Mouse (Mus musculus) limb, embryonic 14.5 days (tissue): ENCODE measurements around the gene Zfp90. TPM values are rescaled to one million over a fixed set of nuclear protein-coding genes. Genes with fewer than 3 reads are reported as not detected.
A peak's percentile ranks its signal among the peaks of the same experiment; 100 is the strongest.
"Not testable (repeated sequence)": the region's sequence is repeated elsewhere in the genome, so short reads cannot be mapped to it uniquely, and the experiment has no call there.

Experiments
- ATAC-seq: fragments of 200-750 bp; cut with Nextera tagmentation; 2 replicates; pipeline ENCODE4 v1.8.0; 2017; ENCODE audit warnings: low read depth, moderate number of reproducible peaks, moderate TSS enrichment; ENCODE audit not compliant: low FRiP score
- DNase-seq: peaks from one replicate; pipeline ENCODE4 v3.0.0-alpha.2; 2015; ENCODE audit warnings: low spot score
- H3K27ac ChIP-seq: fragments of 300-500 bp; sonication (generic); replicated peaks from 2 replicates; pipeline ENCODE4 v1.5.1; 2014; ENCODE audit warnings: low read depth, mild to moderate bottlenecking, low read length, moderate library complexity, mixed read lengths
- H3K27me3 ChIP-seq: fragments of 300-500 bp; sonication (generic); 2 replicates; pipeline ENCODE4 v1.6.1; 2014; ENCODE audit warnings: low read length, mixed read lengths; ENCODE audit not compliant: control insufficient read depth, insufficient read depth
- H3K36me3 ChIP-seq: fragments of 300-500 bp; sonication (generic); 2 replicates; pipeline ENCODE4 v1.6.1; 2014; ENCODE audit warnings: mild to moderate bottlenecking, low read length, moderate library complexity, mixed read lengths; ENCODE audit not compliant: control insufficient read depth, insufficient read depth
- H3K4me1 ChIP-seq: fragments of 300-500 bp; sonication (generic); 2 replicates; pipeline ENCODE4 v1.6.1; 2014; ENCODE audit warnings: antibody characterized with exemption, low read length, mixed read lengths; ENCODE audit not compliant: control insufficient read depth, insufficient read depth
- H3K4me2 ChIP-seq: fragments of 300-500 bp; sonication (generic); replicated peaks from 2 replicates; pipeline ENCODE4 v1.6.1; 2014; ENCODE audit warnings: low read depth, mild to moderate bottlenecking, low read length, moderate library complexity; ENCODE audit not compliant: severe bottlenecking
- H3K4me3 ChIP-seq: fragments of 300-500 bp; sonication (generic); replicated peaks from 2 replicates; pipeline ENCODE4 v1.5.1; 2014; ENCODE audit warnings: low read length
- H3K9ac ChIP-seq: fragments of 300-500 bp; sonication (generic); 2 replicates; pipeline ENCODE4 v1.6.1; 2014; ENCODE audit warnings: mild to moderate bottlenecking, low read depth, low read length, moderate library complexity; ENCODE audit not compliant: severe bottlenecking
- H3K9me3 ChIP-seq: fragments of 300-500 bp; sonication (generic); 2 replicates; pipeline ENCODE4 v1.6.1; 2016; ENCODE audit warnings: low read length; ENCODE audit not compliant: control insufficient read depth
- POLR2A ChIP-seq: fragments of 200-500 bp; IDR thresholded peaks from 2 replicates; pipeline ENCODE4 v1.8.0; 2012; ENCODE audit warnings: inconsistent platforms, mild to moderate bottlenecking, moderate library complexity, borderline replicate concordance; ENCODE audit not compliant: insufficient read depth, insufficient read length; ENCODE audit errors: extremely low read depth
- WGBS: fragments of 180-500 bp; shearing (Covaris S2); extraction: QIAGEN DNeasy Blood & Tissue Kit; methylation state at CpG from one replicate; pipeline ENCODE4 v1.1.7; 2014; 5-methylcytosine and 5-hydroxymethylcytosine counted together
- polyA plus RNA-seq, 2 experiments: library from polyadenylated mRNA; depleted of rRNA in 1 of 2; stranded (reverse) in 1 of 2; unstranded in 1 of 2; fragments of >200 nt; fragmentation: Nextera tagmentation in 1 of 2; extraction: Ambion mirVana in 1 of 2; gene quantifications; 2 replicates each; pipeline versions ENCODE4 v1.2.1 to v1.2.3; 2012 to 2014

The Zfp90 gene
- polyA plus RNA-seq, 2 experiments = 19.7 to 20.6 TPM

DNA sequence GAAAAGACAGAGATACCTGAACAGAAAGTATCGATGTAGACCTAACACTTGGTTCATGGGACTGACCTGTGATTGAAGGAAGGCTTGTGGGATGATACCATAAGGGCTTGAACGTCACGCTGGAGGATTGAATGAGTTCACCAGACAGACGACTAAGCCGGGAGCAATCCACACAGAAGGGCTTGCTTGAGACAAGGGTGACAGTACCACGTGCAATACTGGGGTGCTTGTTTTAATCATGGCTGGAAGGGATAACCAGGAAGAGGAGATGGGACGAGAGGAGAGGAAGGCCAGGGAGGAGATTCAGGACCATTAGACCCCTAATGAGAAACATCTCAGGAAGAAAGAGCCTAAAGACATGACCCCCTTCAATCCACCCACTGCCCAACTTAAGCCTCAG, 4.6 kb upstream of the Zfp90 start:
- no peak for ATAC-seq
- H3K27me3 ChIP-seq = no peaks in the 10 kb centered on the region
- 70% methylated on average over 7 of the region's 7 CpGs for WGBS
- no peak overlapping the region for H3K4me2 ChIP-seq
- DNase-seq = no peak
- H3K4me1 ChIP-seq = peaks cover 10% of the 10 kb centered on the region; the same call in 1 of the 2 replicates
- H3K4me3 ChIP-seq = no peak overlapping the region
- H3K36me3 ChIP-seq = no peaks in the 10 kb centered on the region
- H3K27ac ChIP-seq = no peak overlapping the region
- no peaks in the 10 kb centered on the region for H3K9me3 ChIP-seq
- TF ChIP-seq POLR2A = no peak
- H3K9ac ChIP-seq = no peak overlapping the region

DNA sequence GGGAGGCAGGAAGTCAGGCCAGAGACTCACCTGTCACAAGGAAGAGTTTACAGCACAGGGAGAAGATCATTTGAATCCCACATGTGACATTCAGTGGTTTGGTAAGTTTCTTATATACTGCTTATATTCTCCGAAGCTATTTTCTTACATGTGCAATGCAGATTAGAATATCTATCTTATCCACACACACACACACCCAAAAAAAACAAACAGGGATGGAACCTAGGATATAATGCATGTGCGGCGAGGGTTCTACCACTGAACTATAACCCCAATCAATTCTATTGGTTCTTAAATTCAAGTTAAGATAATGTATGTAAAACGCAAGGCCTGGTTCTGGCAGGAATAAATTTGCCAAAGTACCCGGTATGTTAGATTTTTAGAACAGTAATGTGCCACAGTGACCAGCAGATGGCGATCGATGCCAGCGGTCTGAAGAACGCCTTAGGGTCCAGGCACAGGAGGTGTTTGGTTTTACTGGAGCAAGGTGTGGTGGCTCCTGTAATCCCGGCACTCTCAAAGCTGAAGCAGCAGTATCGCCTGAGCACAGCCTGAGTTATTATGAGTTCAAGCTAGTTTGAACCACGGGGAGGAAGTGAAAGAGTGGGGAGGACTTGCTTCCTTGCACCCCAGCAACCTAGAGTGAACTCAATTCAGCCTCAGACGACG, 3.2 kb upstream of the Zfp90 start:
- WGBS = 18% methylated on average over 14 of the region's 14 CpGs
- DNase-seq = peak; percentile 73
- Histone ChIP-seq H3K36me3 (no peaks in the 10 kb centered on the region), H3K27ac (no peak overlapping the region), H3K27me3 (no peaks in the 10 kb centered on the region), H3K9me3 (no peaks in the 10 kb centered on the region), H3K4me1 (peaks cover 15% of the 10 kb centered on the region), H3K4me2 (no peak overlapping the region), H3K4me3 (no peak overlapping the region), H3K9ac (no peak overlapping the region)
- no peak for ATAC-seq
- no peak for TF ChIP-seq POLR2A

DNA sequence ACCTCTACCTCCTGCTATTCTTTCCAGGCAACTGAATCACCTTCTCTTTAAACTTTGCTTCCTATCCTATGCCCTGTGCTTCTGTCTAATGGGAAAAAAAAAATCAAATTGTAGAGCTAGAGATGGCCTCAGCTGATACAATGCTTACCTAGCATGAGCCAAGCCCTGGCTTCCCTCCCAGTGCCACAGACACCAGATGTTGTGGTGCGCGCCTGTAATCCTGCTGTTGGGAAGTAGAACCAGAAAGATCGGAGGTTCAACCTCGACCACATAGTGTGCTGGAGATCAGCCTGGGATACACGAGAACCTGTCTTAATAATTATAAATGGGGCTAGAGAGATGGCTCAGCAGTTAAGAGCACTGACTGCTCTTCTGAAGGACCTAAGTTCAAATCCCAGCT, 2.6 kb downstream of the Zfp90 start:
- WGBS = 95% methylated on average over 5 of the region's 5 CpGs
- no peak overlapping the region for H3K27ac ChIP-seq
- no peak for TF ChIP-seq POLR2A
- DNase-seq (no peak), ATAC-seq (no peak)
- no peaks in the 10 kb centered on the region for H3K27me3 ChIP-seq
- no peak overlapping the region for H3K4me2 ChIP-seq
- no peak overlapping the region for H3K4me3 ChIP-seq
- peaks cover 53% of the 10 kb centered on the region for H3K36me3 ChIP-seq
- peaks cover 24% of the 10 kb centered on the region for H3K9me3 ChIP-seq
- no peak overlapping the region for H3K9ac ChIP-seq
- H3K4me1 ChIP-seq = peaks cover 10% of the 10 kb centered on the region

DNA sequence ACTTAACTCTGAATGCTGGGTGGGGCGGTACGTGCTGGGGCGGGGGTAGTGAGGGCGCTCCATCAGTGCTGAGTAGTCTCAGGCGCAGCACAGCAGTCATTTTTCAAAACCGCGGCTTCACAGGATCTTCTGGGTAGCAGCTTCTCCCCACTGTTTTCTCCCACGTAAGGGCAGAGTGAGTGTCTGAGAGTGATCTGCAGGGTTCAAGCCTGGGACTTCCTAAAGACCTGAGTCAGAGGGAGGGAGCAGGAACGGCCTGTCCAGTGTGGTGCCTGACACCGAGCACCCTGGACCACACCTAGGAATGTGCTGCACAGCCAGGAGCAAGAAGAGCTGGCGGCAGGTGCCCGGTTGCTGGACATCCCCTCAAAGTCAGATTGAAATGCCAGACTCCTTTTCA, 16.0 kb downstream of the Zfp90 start:
- H3K4me1 ChIP-seq = no peaks in the 10 kb centered on the region
- 28% methylated on average over 12 of the region's 12 CpGs for WGBS
- DNase-seq (no peak), ATAC-seq (no peak)
- no peak overlapping the region for H3K4me2 ChIP-seq
- no peak overlapping the region for H3K4me3 ChIP-seq
- H3K9me3 ChIP-seq = peaks cover 15% of the 10 kb centered on the region
- peaks cover 10% of the 10 kb centered on the region for H3K36me3 ChIP-seq
- no peak overlapping the region for H3K9ac ChIP-seq
- TF ChIP-seq POLR2A = no peak
- H3K27ac ChIP-seq = no peak overlapping the region
- peaks cover 5% of the 10 kb centered on the region; the same call in 1 of the 2 replicates for H3K27me3 ChIP-seq

DNA sequence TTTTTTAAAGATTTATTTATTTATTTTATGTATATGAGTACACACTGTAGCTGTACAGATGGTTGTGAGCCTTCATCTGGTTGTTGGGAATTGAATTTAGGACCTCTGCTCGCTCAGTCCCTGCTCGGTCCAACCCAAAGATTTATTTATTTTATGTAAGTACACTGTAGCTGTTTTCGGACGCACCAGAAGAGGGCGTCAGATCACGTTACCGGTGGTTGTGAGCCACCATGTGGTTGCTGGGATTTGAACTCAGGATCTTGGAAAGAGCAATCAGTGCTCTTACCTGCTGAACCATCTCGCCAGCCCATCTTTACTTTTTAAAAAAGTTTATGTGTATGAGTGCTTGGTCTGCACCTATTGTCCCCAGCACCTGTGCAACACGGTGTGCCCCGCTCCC, 16.8 kb downstream of the Zfp90 start:
- not testable (repeated sequence) for H3K27ac ChIP-seq, H3K9ac ChIP-seq, H3K4me2 ChIP-seq, H3K36me3 ChIP-seq, DNase-seq, H3K9me3 ChIP-seq, H3K4me3 ChIP-seq, ATAC-seq, H3K4me1 ChIP-seq, H3K27me3 ChIP-seq
- 64% methylated on average over 10 of the region's 10 CpGs for WGBS
